Mouse (Mus musculus) cerebellum, adult 2 months (tissue): ENCODE measurements around the gene Zfp518a.

Source experiments
- CTCF ChIP-seq: fragments of 200-500 bp; IDR thresholded peaks from 2 replicates; pipeline ENCODE4 v1.5.1; 2011; ENCODE audit warnings: low read depth, mild to moderate bottlenecking, control low read depth, low read length, moderate library complexity, borderline replicate concordance; ENCODE audit not compliant: insufficient read depth
- POLR2A ChIP-seq: fragments of 200-500 bp; IDR thresholded peaks from 2 replicates; pipeline ENCODE4 v1.6.1; 2011; ENCODE audit warnings: low read length, control low read depth, borderline replicate concordance; ENCODE audit not compliant: insufficient read depth

GRCm38 (mm10) chr19:40869425-40870105, 24.9 kb upstream of the Zfp518a start:
- TF ChIP-seq CTCF (no peak), POLR2A (no peak)
